Mouse (Mus musculus) kidney, embryonic 16.5 days (tissue): ENCODE measurements around the gene Olfr370. TPM values are rescaled to one million over a fixed set of nuclear protein-coding genes. Genes with fewer than 3 reads are reported as not detected.

ENCODE experiments used
- polyA plus RNA-seq: library from polyadenylated mRNA; unstranded; fragments of >200 nt; fragmentation: Nextera tagmentation; extraction: Ambion mirVana; gene quantifications from 2 replicates; pipeline ENCODE4 v1.2.1, GENCODE M21; 2015

The Olfr370 gene
- polyA plus RNA-seq, 1 experiment from 2014 or later = not detected

Other genes starting within 250 kb of the Olfr370 start
- not detected in 2 replicates for gene Ucp1, start 245.4 kb upstream of the Olfr370 start, polyA plus RNA-seq
- 15.4 and 16.0 TPM in 2 replicates for gene Elmod2, start 203.3 kb upstream of the Olfr370 start, polyA plus RNA-seq
- gene Mgat4d, start 187.3 kb upstream of the Olfr370 start, polyA plus RNA-seq = not detected in 2 replicates
- 0.14 and 0.22 TPM in 2 replicates for gene Clgn, start 145.9 kb upstream of the Olfr370 start, polyA plus RNA-seq
- gene Scoc, start 77.4 kb upstream of the Olfr370 start, polyA plus RNA-seq = 104 and 112 TPM in 2 replicates
- 356 and 362 TPM in 2 replicates for gene Ndufb7, start 30.9 kb downstream of the Olfr370 start, polyA plus RNA-seq
- gene Tecr, start 72.2 kb downstream of the Olfr370 start, polyA plus RNA-seq = 631 and 669 TPM in 2 replicates
- gene Dnajb1, start 72.4 kb downstream of the Olfr370 start, polyA plus RNA-seq = 67.5 and 68.0 TPM in 2 replicates
- 227 and 237 TPM in 2 replicates for gene Gipc1, start 116.9 kb downstream of the Olfr370 start, polyA plus RNA-seq
- 3.1 and 4.0 TPM in 2 replicates for gene Ptger1, start 130.9 kb downstream of the Olfr370 start, polyA plus RNA-seq
- 31.3 and 33.6 TPM in 2 replicates for gene Pkn1, start 163.4 kb downstream of the Olfr370 start, polyA plus RNA-seq
- 197 and 211 TPM in 2 replicates for gene Ddx39, start 179.4 kb downstream of the Olfr370 start, polyA plus RNA-seq
- gene Adgre5, start 205.5 kb downstream of the Olfr370 start, polyA plus RNA-seq = 40.7 and 42.5 TPM in 2 replicates